Mouse (Mus musculus) embryonic facial prominence, embryonic 13.5 days (tissue): ENCODE data around the gene Slc2a6. TPM values are rescaled to one million over a fixed set of nuclear protein-coding genes. Genes with fewer than 3 reads are reported as not detected.

ENCODE experiments used
- ATAC-seq: fragments of 200-750 bp; cut with Nextera tagmentation; 2 replicates; pipeline ENCODE4 v1.8.0; 2017; ENCODE audit warnings: low read depth; ENCODE audit not compliant: insufficient number of reproducible peaks, insufficient read depth, low FRiP score, low TSS enrichment
- H3K27ac ChIP-seq: fragments of 300-500 bp; sonication (generic); 2 replicates; pipeline ENCODE4 v1.5.1; 2015; ENCODE audit warnings: moderate library complexity, mild to moderate bottlenecking, inconsistent platforms
- H3K27me3 ChIP-seq: fragments of 300-500 bp; sonication (generic); 2 replicates; pipeline ENCODE4 v1.6.1; 2015; ENCODE audit warnings: mild to moderate bottlenecking, inconsistent platforms
- H3K36me3 ChIP-seq: fragments of 300-500 bp; sonication (generic); 2 replicates; pipeline ENCODE4 v1.6.1; 2015; ENCODE audit warnings: mild to moderate bottlenecking, inconsistent platforms
- H3K4me1 ChIP-seq: fragments of 300-500 bp; sonication (generic); 2 replicates; pipeline ENCODE4 v1.6.1; 2015; ENCODE audit warnings: inconsistent platforms
- H3K4me2 ChIP-seq: fragments of 300-500 bp; sonication (generic); 2 replicates; pipeline ENCODE4 v1.6.1; 2015; ENCODE audit warnings: moderate library complexity, mild to moderate bottlenecking, inconsistent platforms
- H3K4me3 ChIP-seq: fragments of 300-500 bp; sonication (generic); 2 replicates; pipeline ENCODE4 v1.5.1; 2015; ENCODE audit warnings: mild to moderate bottlenecking, inconsistent platforms
- H3K9ac ChIP-seq: fragments of 300-500 bp; sonication (generic); 2 replicates; pipeline ENCODE4 v1.6.1; 2015; ENCODE audit warnings: mild to moderate bottlenecking, inconsistent platforms
- H3K9me3 ChIP-seq: fragments of 300-500 bp; sonication (generic); 2 replicates; pipeline ENCODE4 v1.6.1; 2016; ENCODE audit warnings: inconsistent platforms
- WGBS: fragments of 180-500 bp; shearing (Covaris S2); methylation state at CpG from one replicate; pipeline ENCODE4 v1.1.7; 2015; ENCODE audit warnings: mixed read lengths; 5-methylcytosine and 5-hydroxymethylcytosine counted together
- polyA plus RNA-seq: library from polyadenylated mRNA; unstranded; fragments of >200 nt; fragmentation: Nextera tagmentation; extraction: Ambion mirVana; gene quantifications from 2 replicates; pipeline ENCODE4 v1.2.1, GENCODE M21; 2015

Gene Slc2a6
- polyA plus RNA-seq, 1 experiment from 2014 or later: 0.84 TPM

GRCm38 (mm10) chr2:27058251-27058650 lies 30.5 kb upstream of the Slc2a6 start:
- Histone ChIP-seq H3K4me2 (peak overlapping the region; percentile 26), H3K4me3 (no peak overlapping the region)
- ATAC-seq: no peak

GRCm38 (mm10) chr2:27049408-27049807 lies 21.6 kb upstream of the Slc2a6 start:
- 52% methylated on average over 6 of the region's 6 CpGs for WGBS
- H3K27ac ChIP-seq: no peak overlapping the region
- no peak overlapping the region for H3K4me3 ChIP-seq
- no peak overlapping the region for H3K9ac ChIP-seq
- H3K4me2 ChIP-seq: no peak overlapping the region
- no peaks in the 10 kb centered on the region for H3K4me1 ChIP-seq
- ATAC-seq: no peak
- no peaks in the 10 kb centered on the region for H3K27me3 ChIP-seq
- H3K9me3 ChIP-seq: no peaks in the 10 kb centered on the region
- no peaks in the 10 kb centered on the region for H3K36me3 ChIP-seq

More at GRCm38 (mm10) chr2:27058251-27058650, 30.5 kb upstream of the Slc2a6 start:
- peaks cover 18% of the 10 kb centered on the region for H3K4me1 ChIP-seq
- WGBS: 48% methylated on average over 4 of the region's 4 CpGs
- peak overlapping the region; percentile 49; the same call in 1 of the 2 replicates for H3K9ac ChIP-seq
- no peaks in the 10 kb centered on the region for H3K9me3 ChIP-seq
- H3K27ac ChIP-seq: peak overlapping the region; percentile 73
- H3K36me3 ChIP-seq: no peaks in the 10 kb centered on the region
- H3K27me3 ChIP-seq: no peaks in the 10 kb centered on the region

- Histone ChIP-seq H3K4me2 (no peak overlapping the region), H3K36me3 (no peaks in the 10 kb centered on the region), H3K4me1 (no peaks in the 10 kb centered on the region), H3K27me3 (no peaks in the 10 kb centered on the region), H3K27ac (no peak overlapping the region), H3K4me3 (no peak overlapping the region), H3K9me3 (no peaks in the 10 kb centered on the region), H3K9ac (no peak overlapping the region)
- no peak for ATAC-seq
- WGBS: 64% methylated on average over 8 of the region's 8 CpGs
Observed at GRCm38 (mm10) chr2:27045979-27046770, 18.4 kb upstream of the Slc2a6 start.

GRCm38 (mm10) chr2:27044641-27045040 lies 16.8 kb upstream of the Slc2a6 start:
- Histone ChIP-seq H3K4me1 (no peaks in the 10 kb centered on the region), H3K27me3 (no peaks in the 10 kb centered on the region), H3K9me3 (no peaks in the 10 kb centered on the region), H3K36me3 (no peaks in the 10 kb centered on the region), H3K27ac (no peak overlapping the region), H3K9ac (no peak overlapping the region), H3K4me2 (no peak overlapping the region), H3K4me3 (no peak overlapping the region)
- no peak for ATAC-seq
- 83% methylated on average over 3 of the region's 3 CpGs for WGBS

- Histone ChIP-seq H3K9me3 (no peaks in the 10 kb centered on the region), H3K9ac (no peak overlapping the region), H3K27ac (no peak overlapping the region), H3K4me1 (peaks cover under 1% of the 10 kb centered on the region; the same call in 1 of the 2 replicates), H3K27me3 (no peaks in the 10 kb centered on the region), H3K4me2 (no peak overlapping the region), H3K36me3 (no peaks in the 10 kb centered on the region), H3K4me3 (no peak overlapping the region)
- WGBS: 84% methylated on average over 4 of the region's 4 CpGs
- ATAC-seq: no peak
Observed at GRCm38 (mm10) chr2:27044166-27044565, 16.4 kb upstream of the Slc2a6 start.

GRCm38 (mm10) chr2:27043461-27043860 lies 15.7 kb upstream of the Slc2a6 start:
- no peaks in the 10 kb centered on the region for H3K36me3 ChIP-seq
- H3K4me2 ChIP-seq: no peak overlapping the region
- peak; percentile 68; the same call in 1 of the 2 replicates for ATAC-seq
- H3K27ac ChIP-seq: no peak overlapping the region
- no peak overlapping the region for H3K4me3 ChIP-seq
- H3K27me3 ChIP-seq: no peaks in the 10 kb centered on the region
- H3K9me3 ChIP-seq: no peaks in the 10 kb centered on the region
- no peak overlapping the region for H3K9ac ChIP-seq
- 23% methylated on average over 3 of the region's 3 CpGs for whole genome bisulfite sequencing
- peaks cover 4% of the 10 kb centered on the region; the same call in 1 of the 2 replicates for H3K4me1 ChIP-seq

GRCm38 (mm10) chr2:27042131-27042844 lies 14.5 kb upstream of the Slc2a6 start:
- 58% methylated on average over 8 of the region's 8 CpGs for WGBS
- Histone ChIP-seq H3K27me3 (no peaks in the 10 kb centered on the region), H3K36me3 (no peaks in the 10 kb centered on the region), H3K9ac (no peak overlapping the region), H3K4me2 (no peak overlapping the region), H3K4me3 (no peak overlapping the region), H3K4me1 (peaks cover 7% of the 10 kb centered on the region; the same call in 1 of the 2 replicates), H3K27ac (no peak overlapping the region), H3K9me3 (no peaks in the 10 kb centered on the region)
- ATAC-seq: no peak

GRCm38 (mm10) chr2:27039286-27039685 lies 11.5 kb upstream of the Slc2a6 start:
- Histone ChIP-seq H3K27ac (no peak overlapping the region), H3K36me3 (no peaks in the 10 kb centered on the region), H3K9me3 (no peaks in the 10 kb centered on the region), H3K4me3 (no peak overlapping the region), H3K9ac (no peak overlapping the region; the same call in 1 of the 2 replicates), H3K4me1 (peaks cover 10% of the 10 kb centered on the region; the same call in 1 of the 2 replicates), H3K27me3 (no peaks in the 10 kb centered on the region), H3K4me2 (no peak overlapping the region)
- WGBS: 3% methylated on average over 1 of the region's 1 CpGs
- no peak for ATAC-seq

GRCm38 (mm10) chr2:27038596-27038995 lies 10.8 kb upstream of the Slc2a6 start:
- no peaks in the 10 kb centered on the region for H3K36me3 ChIP-seq
- no peaks in the 10 kb centered on the region for H3K9me3 ChIP-seq
- ATAC-seq: no peak
- no peak overlapping the region; the same call in 1 of the 2 replicates for H3K9ac ChIP-seq
- WGBS: 2% methylated on average over 3 of the region's 3 CpGs
- peaks cover 10% of the 10 kb centered on the region; the same call in 1 of the 2 replicates for H3K4me1 ChIP-seq
- no peak overlapping the region for H3K4me3 ChIP-seq
- H3K27me3 ChIP-seq: no peaks in the 10 kb centered on the region
- H3K4me2 ChIP-seq: no peak overlapping the region
- H3K27ac ChIP-seq: no peak overlapping the region

- no peak overlapping the region for H3K4me2 ChIP-seq
- H3K27me3 ChIP-seq: no peaks in the 10 kb centered on the region
- WGBS: 63% methylated on average over 4 of the region's 4 CpGs
- no peaks in the 10 kb centered on the region for H3K36me3 ChIP-seq
- H3K27ac ChIP-seq: no peak overlapping the region
- 0 out of 2 replicates have a peak, but pooled peaks have one; percentile 53 for ATAC-seq
- H3K9me3 ChIP-seq: no peaks in the 10 kb centered on the region
- no peak overlapping the region for H3K4me3 ChIP-seq
- peaks cover 10% of the 10 kb centered on the region; the same call in 1 of the 2 replicates for H3K4me1 ChIP-seq
- H3K9ac ChIP-seq: 0 out of 2 replicates have a peak overlapping the region, but pooled peaks have one; percentile 36
Observed at GRCm38 (mm10) chr2:27037008-27037407, 9.2 kb upstream of the Slc2a6 start.

GRCm38 (mm10) chr2:27036003-27036402 lies 8.2 kb upstream of the Slc2a6 start:
- Histone ChIP-seq H3K9ac (no peak overlapping the region), H3K36me3 (no peaks in the 10 kb centered on the region), H3K27ac (no peak overlapping the region), H3K9me3 (no peaks in the 10 kb centered on the region), H3K27me3 (no peaks in the 10 kb centered on the region), H3K4me2 (no peak overlapping the region), H3K4me1 (peaks cover 10% of the 10 kb centered on the region; the same call in 1 of the 2 replicates), H3K4me3 (no peak overlapping the region)
- no peak for ATAC-seq
- 70% methylated on average over 3 of the region's 3 CpGs for WGBS
